Mouse (Mus musculus) liver, adult 2 months (tissue): Measurements from ENCODE around the gene Gatad1. TPM values are rescaled to one million over a fixed set of nuclear protein-coding genes. Genes with fewer than 3 reads are reported as not detected.
"Not testable (repeated sequence)": the region's sequence is repeated elsewhere in the genome, so short reads cannot be mapped to it uniquely, and the experiment has no call there.

Experiments
- DNase-seq: peaks from one replicate; pipeline ENCODE4 v3.0.0-alpha.2; 2011; ENCODE audit warnings: low read depth, low spot score; ENCODE audit errors: extremely low read depth
- H3K27ac ChIP-seq: fragments of 200-500 bp; replicated peaks from 2 replicates; pipeline ENCODE4 v1.5.1; 2012; ENCODE audit warnings: low read depth, mild to moderate bottlenecking, control low read depth, inconsistent platforms, low read length; ENCODE audit not compliant: insufficient read depth
- H3K27me3 ChIP-seq: fragments of 200-500 bp; 2 replicates; pipeline ENCODE4 v1.6.1; 2012; ENCODE audit warnings: mild to moderate bottlenecking, moderate library complexity, low read length, inconsistent platforms; ENCODE audit not compliant: control insufficient read depth, insufficient read depth
- H3K36me3 ChIP-seq: fragments of 200-500 bp; 2 replicates; pipeline ENCODE4 v1.6.1; 2012; ENCODE audit warnings: low read length, inconsistent platforms; ENCODE audit not compliant: control insufficient read depth, insufficient read depth
- H3K4me1 ChIP-seq: fragments of 200-500 bp; 2 replicates; pipeline ENCODE4 v1.6.1; 2011; ENCODE audit warnings: low read length; ENCODE audit not compliant: control insufficient read depth, insufficient read depth
- H3K4me3 ChIP-seq: fragments of 200-500 bp; 2 replicates; pipeline ENCODE4 v1.5.1; 2011; ENCODE audit warnings: low read depth, mild to moderate bottlenecking, control low read depth, low read length, moderate library complexity; ENCODE audit not compliant: insufficient read depth
- H3K79me2 ChIP-seq: fragments of 200-500 bp; 2 replicates; pipeline ENCODE4 v1.6.1; 2012; ENCODE audit warnings: inconsistent platforms, mild to moderate bottlenecking, low read length, moderate library complexity; ENCODE audit not compliant: control insufficient read depth, insufficient read depth
- H3K9ac ChIP-seq: fragments of 200-500 bp; 2 replicates; pipeline ENCODE4 v1.6.1; 2012; ENCODE audit warnings: low read depth, mild to moderate bottlenecking, control low read depth, inconsistent platforms, low read length
- CTCF ChIP-seq: fragments of 200-500 bp; IDR thresholded peaks from 2 replicates; pipeline ENCODE4 v1.5.1; 2011; ENCODE audit warnings: low read depth, low read length, control low read depth
- POLR2A ChIP-seq: fragments of 200-500 bp; IDR thresholded peaks from 2 replicates; pipeline ENCODE4 v1.6.1; 2011; ENCODE audit warnings: low read length, control low read depth; ENCODE audit not compliant: insufficient read depth; ENCODE audit errors: extremely low read depth
- WGBS: fragments of 180-500 bp; shearing (Covaris S2); methylation state at CpG from one replicate; pipeline ENCODE4 v1.1.7; 2018; 5-methylcytosine and 5-hydroxymethylcytosine counted together
- polyA plus RNA-seq: library from polyadenylated mRNA; depleted of rRNA; stranded (reverse); fragments of >200 nt; gene quantifications from 2 replicates; pipeline ENCODE4 v1.2.3, GENCODE M21; 2012
- total RNA-seq: library from RNA; depleted of rRNA; stranded (reverse); fragments of >200 nt; gene quantifications from 2 replicates; pipeline ENCODE4 v1.2.3, GENCODE M21; 2014

Gatad1 gene
- total and polyA plus RNA-seq, 2 experiments = 33.5 to 63.5 TPM

DNA sequence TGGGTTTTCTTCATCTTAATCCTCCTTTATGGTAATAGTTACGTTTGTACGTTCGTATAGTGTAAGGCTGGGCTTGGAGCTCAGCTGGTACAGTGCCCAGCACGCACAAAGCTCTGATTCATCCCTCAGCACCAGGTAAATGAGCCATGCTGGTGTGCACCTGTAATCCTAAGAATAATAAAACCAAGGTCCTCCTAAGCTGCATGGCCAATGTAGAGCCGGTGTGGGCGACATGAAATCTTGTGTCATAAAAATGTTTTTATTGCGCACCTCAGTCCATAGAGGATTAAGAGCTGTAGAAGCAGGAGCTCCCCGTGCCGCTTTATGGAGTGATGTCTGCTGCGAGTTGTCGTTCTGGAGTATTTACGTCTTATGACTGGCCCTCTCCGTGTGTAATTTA is 23.7 kb downstream of the Gatad1 start:
- Histone ChIP-seq H3K4me3 (no peak overlapping the region), H3K9ac (no peak overlapping the region), H3K4me1 (no peaks in the 10 kb centered on the region), H3K27ac (no peak overlapping the region), H3K79me2 (no peaks in the 10 kb centered on the region), H3K27me3 (no peaks in the 10 kb centered on the region), H3K36me3 (peaks cover 45% of the 10 kb centered on the region)
- TF ChIP-seq CTCF (no peak), POLR2A (no peak)
- no peak for DNase-seq
- WGBS = 96% methylated on average over 13 of the region's 13 CpGs

DNA sequence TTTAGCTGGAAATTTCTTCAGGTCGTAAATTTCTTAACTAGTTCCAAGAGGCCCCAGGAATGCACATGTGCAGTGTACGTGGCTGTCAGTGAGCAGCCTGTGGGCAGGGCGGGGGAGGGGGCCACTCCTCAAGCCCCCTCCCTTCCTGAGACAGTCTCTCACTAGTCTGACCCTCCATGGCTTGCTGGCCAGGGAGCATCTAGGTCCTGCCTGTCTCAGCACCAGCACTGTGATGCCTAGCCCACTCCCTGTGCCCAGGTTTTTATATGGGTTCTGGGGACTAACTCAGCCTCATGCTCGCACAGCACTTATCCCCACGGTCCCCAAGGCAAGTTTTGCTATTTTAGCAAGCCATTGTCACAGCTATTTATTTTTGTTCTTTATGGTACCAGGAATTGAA is 24.7 kb downstream of the Gatad1 start:
- Histone ChIP-seq H3K36me3 (peaks cover 49% of the 10 kb centered on the region), H3K27me3 (no peaks in the 10 kb centered on the region), H3K4me3 (no peak overlapping the region), H3K27ac (no peak overlapping the region), H3K4me1 (no peaks in the 10 kb centered on the region), H3K9ac (no peak overlapping the region), H3K79me2 (no peaks in the 10 kb centered on the region)
- DNase-seq = no peak
- no peak for TF ChIP-seq POLR2A
- no peak for TF ChIP-seq CTCF
- WGBS = 94% methylated on average over 5 of the region's 5 CpGs

DNA sequence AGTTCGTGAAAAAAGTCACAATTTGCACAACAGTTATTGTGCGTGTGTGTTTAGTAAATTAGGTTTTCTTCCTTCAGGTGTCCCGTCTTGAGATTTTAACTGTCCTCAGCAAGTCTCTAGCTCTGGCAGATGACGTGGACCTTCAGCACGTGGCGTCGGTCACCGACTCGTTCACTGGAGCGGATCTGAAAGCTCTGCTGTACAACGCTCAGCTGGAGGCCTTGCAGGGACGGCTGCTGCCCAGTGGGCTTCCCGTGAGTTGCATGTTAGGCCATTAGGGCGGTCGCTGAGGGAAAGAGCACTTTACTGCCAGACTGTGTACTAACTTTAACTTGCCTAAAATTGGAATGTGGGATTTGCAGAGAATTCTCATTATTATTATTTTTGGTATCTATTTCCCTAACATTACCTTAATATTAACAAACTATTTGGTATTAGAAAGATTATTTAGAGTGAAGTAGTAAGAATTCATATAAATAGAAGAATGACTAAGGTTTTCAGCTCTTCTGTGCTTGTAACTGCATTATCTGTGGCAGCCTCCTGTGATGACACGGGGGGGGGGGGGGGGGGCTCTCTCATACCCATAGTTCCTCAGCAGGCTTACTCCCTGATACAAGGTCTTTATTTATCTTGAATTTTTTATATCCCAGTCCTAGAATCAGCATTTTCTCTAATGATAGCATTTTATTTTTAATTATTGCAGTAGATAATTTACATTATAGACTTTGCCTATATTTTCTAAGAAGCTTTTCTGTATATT is 25.3 kb downstream of the Gatad1 start:
- Histone ChIP-seq H3K9ac (no peak overlapping the region), H3K4me3 (no peak overlapping the region), H3K4me1 (no peaks in the 10 kb centered on the region), H3K36me3 (peaks cover 48% of the 10 kb centered on the region), H3K27ac (no peak overlapping the region), H3K27me3 (no peaks in the 10 kb centered on the region), H3K79me2 (no peaks in the 10 kb centered on the region)
- WGBS = 89% methylated on average over 16 of the region's 16 CpGs
- TF ChIP-seq CTCF (no peak), POLR2A (no peak)
- no peak for DNase-seq

DNA sequence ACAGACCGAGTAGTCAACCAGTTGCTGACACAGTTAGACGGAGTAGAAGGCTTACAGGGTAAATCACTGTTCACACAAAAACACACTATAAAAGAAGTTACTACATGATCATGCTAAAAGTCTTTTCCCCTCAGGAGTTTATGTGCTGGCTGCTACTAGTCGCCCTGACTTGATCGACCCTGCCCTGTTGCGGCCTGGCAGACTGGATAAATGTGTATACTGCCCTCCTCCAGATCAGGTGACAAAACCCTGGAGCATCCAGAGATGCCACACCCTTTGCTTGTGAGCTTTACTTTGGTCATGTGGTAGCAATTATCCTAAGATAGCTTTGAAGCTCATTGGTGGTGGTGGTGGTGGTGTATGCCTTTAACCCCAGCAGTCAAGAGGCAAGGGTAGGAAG is 26.9 kb downstream of the Gatad1 start:
- WGBS = 94% methylated on average over 5 of the region's 5 CpGs
- Histone ChIP-seq H3K4me3 (no peak overlapping the region), H3K79me2 (no peaks in the 10 kb centered on the region), H3K27ac (no peak overlapping the region), H3K27me3 (no peaks in the 10 kb centered on the region), H3K36me3 (peaks cover 51% of the 10 kb centered on the region), H3K4me1 (no peaks in the 10 kb centered on the region), H3K9ac (no peak overlapping the region)
- TF ChIP-seq POLR2A (no peak), CTCF (no peak)
- DNase-seq = no peak

DNA sequence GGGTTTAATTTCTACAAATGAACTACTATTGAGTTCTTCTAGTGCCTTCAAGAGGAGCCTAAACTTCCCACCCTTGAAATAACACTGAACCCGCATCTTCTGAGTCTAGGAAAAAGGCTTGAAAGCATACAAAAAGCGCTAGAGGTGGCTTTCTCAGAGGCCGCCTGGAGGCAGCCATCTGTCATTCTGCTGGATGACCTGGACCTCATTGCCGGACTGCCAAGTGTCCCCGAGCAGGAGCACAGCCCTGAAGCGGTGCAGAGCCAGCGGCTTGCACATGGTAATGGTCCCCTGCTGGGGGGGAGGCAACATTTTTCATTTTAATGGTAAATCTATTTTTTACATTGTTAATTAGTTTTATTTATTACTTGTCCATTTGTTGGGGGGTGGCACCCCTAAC is 36.5 kb downstream of the Gatad1 start:
- Histone ChIP-seq H3K9ac (no peak overlapping the region), H3K79me2 (no peaks in the 10 kb centered on the region), H3K4me1 (no peaks in the 10 kb centered on the region), H3K27ac (no peak overlapping the region), H3K36me3 (peaks cover 56% of the 10 kb centered on the region), H3K4me3 (no peak overlapping the region), H3K27me3 (no peaks in the 10 kb centered on the region)
- no peak for TF ChIP-seq CTCF
- no peak for TF ChIP-seq POLR2A
- 93% methylated on average over 7 of the region's 7 CpGs for WGBS
- no peak for DNase-seq

DNA sequence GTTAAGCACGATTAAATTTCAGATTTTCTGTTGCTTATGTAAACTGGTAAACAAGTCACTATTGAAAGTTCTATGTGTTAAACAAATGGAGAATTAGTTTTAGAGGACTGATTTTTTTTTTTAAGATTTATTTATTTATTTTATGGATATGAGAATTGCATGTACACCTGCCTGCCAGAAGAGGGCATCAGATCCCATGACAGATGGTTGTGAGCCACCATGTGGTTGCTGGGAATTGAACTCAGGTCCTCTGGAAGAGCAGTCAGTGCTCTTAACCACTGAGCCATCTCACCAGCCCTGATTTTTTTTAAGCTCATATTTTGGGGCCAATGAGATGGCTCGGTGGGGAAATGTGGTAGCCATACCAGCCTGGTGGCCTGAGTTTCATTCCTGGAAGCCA is 45.1 kb downstream of the Gatad1 start:
- DNase-seq, H3K27ac ChIP-seq, H3K4me1 ChIP-seq, H3K4me3 ChIP-seq, H3K79me2 ChIP-seq, H3K27me3 ChIP-seq, H3K9ac ChIP-seq: not testable (repeated sequence)
- H3K36me3 ChIP-seq = peaks cover 39% of the 10 kb centered on the region
- WGBS = 94% methylated on average over 2 of the region's 2 CpGs
